Mouse (Mus musculus): ENCODE results near the gene G6pc3.

- TF ChIP-seq ZNF384 (IDR thresholded peaks at IDR 0.05; ENCODE audit: low read depth, low read length) (no peak), HCFC1 (IDR thresholded peaks at IDR 0.05; ENCODE audit: borderline replicate concordance, insufficient read depth, low read length) (no peak), MAFK (IDR thresholded peaks at IDR 0.05; ENCODE audit: insufficient read depth, low read depth, low read length) (no peak)
Observed at GRCm38 (mm10) chr11:102221243-102221953, 32.0 kb downstream of the G6pc3 start.
